Mouse (Mus musculus) stomach, embryonic 15.5 days (tissue): Measurements from ENCODE around the gene B230104I21Rik. TPM values are rescaled to one million over a fixed set of nuclear protein-coding genes. Genes with fewer than 3 reads are reported as not detected.

Experiments
- ATAC-seq: fragments of 200-750 bp; cut with Nextera tagmentation; 2 replicates; pipeline ENCODE4 v1.8.0; 2017; ENCODE audit warnings: low read depth, moderate number of reproducible peaks, moderate TSS enrichment; ENCODE audit not compliant: insufficient read depth, low FRiP score
- H3K27ac ChIP-seq: fragments of 300-500 bp; sonication (generic); 2 replicates; pipeline ENCODE4 v1.5.1; 2015; ENCODE audit warnings: mild to moderate bottlenecking, inconsistent platforms
- H3K27me3 ChIP-seq: fragments of 300-500 bp; sonication (generic); replicated peaks from 2 replicates; pipeline ENCODE4 v1.6.1; 2015; ENCODE audit warnings: inconsistent platforms
- H3K36me3 ChIP-seq: fragments of 300-500 bp; sonication (generic); 2 replicates; pipeline ENCODE4 v1.6.1; 2015; ENCODE audit warnings: inconsistent platforms
- H3K4me1 ChIP-seq: fragments of 300-500 bp; sonication (generic); 2 replicates; pipeline ENCODE4 v1.6.1; 2015; ENCODE audit warnings: inconsistent platforms
- H3K4me2 ChIP-seq: fragments of 300-500 bp; sonication (generic); 2 replicates; pipeline ENCODE4 v1.6.1; 2015; ENCODE audit warnings: mild to moderate bottlenecking, inconsistent platforms
- H3K4me3 ChIP-seq: fragments of 300-500 bp; sonication (generic); replicated peaks from 2 replicates; pipeline ENCODE4 v1.5.1; 2015; ENCODE audit warnings: inconsistent platforms
- H3K9ac ChIP-seq: fragments of 300-500 bp; sonication (generic); 2 replicates; pipeline ENCODE4 v1.6.1; 2015; ENCODE audit warnings: inconsistent platforms
- H3K9me3 ChIP-seq: fragments of 300-500 bp; sonication (generic); 2 replicates; pipeline ENCODE4 v1.6.1; 2016; ENCODE audit warnings: inconsistent platforms
- WGBS: fragments of 180-500 bp; shearing (Covaris S2); methylation state at CpG from one replicate; pipeline ENCODE4 v1.1.7; 2015; 5-methylcytosine and 5-hydroxymethylcytosine counted together
- polyA plus RNA-seq: library from polyadenylated mRNA; unstranded; fragments of >200 nt; fragmentation: Nextera tagmentation; extraction: Ambion mirVana; gene quantifications from 2 replicates; pipeline ENCODE4 v1.2.1, GENCODE M21; 2015

B230104I21Rik gene
- polyA plus RNA-seq, 1 experiment from 2014 or later: not detected

DNA sequence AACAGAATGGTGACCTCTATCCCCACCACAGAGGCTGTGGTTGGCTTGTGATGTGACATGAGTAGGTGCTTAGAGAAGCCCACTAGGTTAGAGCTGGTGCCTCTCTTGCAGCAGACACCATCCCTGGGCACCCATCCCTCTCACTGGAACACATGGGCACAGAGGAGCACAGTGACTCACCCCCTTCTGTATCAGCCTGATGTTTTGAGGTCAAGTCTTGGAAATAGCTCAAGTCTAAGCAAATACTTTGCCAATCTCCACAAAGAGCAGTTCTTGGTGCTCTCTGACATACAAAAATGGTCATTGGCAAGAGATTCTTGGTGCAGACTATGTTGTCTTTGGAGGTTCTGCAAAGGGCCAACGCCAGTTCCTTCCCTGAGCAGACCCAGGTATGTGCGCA lies 42.9 kb downstream of the B230104I21Rik start:
- no peak overlapping the region for H3K27ac ChIP-seq
- H3K4me1 ChIP-seq: 0 out of 2 replicates have a peak, but pooled peaks cover 5% of the 10 kb centered on the region
- 98% methylated on average over 2 of the region's 2 CpGs for WGBS
- H3K4me3 ChIP-seq: no peak overlapping the region
- no peak overlapping the region for H3K9ac ChIP-seq
- no peak overlapping the region for H3K4me2 ChIP-seq
- H3K9me3 ChIP-seq: no peaks in the 10 kb centered on the region
- H3K27me3 ChIP-seq: no peaks in the 10 kb centered on the region
- no peaks in the 10 kb centered on the region for H3K36me3 ChIP-seq
- ATAC-seq: no peak

DNA sequence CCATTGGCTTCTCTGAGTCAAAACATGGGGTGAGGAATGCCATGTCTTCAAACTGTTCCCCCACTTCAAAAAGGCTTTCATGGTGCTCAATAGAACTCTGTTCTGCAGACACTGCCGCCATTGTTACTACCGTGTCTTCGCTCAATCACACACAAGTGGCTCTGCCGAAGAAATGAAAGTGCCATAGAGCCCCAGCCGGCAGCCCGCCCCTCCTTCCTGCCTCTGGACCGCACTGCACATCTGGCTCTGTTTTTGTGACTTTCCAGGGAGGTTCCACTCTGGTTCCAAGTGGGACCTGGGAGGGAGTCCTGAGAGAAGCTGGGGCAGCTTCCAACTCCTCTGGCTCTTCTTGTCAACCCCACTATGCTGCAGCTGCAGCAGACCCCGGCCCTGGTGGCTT lies 49.3 kb downstream of the B230104I21Rik start:
- Histone ChIP-seq H3K4me2 (no peak overlapping the region), H3K9ac (no peak overlapping the region), H3K4me3 (no peak overlapping the region), H3K36me3 (no peaks in the 10 kb centered on the region), H3K4me1 (peaks cover 19% of the 10 kb centered on the region; the same call in 1 of the 2 replicates), H3K27me3 (no peaks in the 10 kb centered on the region), H3K9me3 (no peaks in the 10 kb centered on the region), H3K27ac (no peak overlapping the region)
- 67% methylated on average over 8 of the region's 8 CpGs for WGBS
- no peak for ATAC-seq

DNA sequence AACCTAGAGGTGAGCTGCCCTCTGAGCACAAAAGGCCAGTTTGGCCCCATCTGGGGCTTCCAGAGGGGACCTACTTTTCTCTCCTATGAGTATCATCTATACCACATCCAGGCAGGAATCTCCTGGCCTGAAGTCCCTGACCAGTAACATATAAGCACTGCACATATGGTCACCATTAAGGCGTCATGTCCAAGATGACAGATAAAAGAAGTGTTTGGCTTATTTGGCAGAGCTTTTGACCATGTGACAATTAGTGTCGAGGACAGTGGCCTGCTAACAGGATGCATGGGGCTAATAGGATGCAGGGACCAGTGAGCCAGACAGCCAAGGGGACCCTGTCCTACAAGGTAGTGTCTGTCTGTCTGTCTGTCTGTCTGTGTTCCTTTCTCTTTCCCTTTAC lies 50.0 kb downstream of the B230104I21Rik start:
- Histone ChIP-seq H3K9me3 (no peaks in the 10 kb centered on the region), H3K27me3 (no peaks in the 10 kb centered on the region), H3K27ac (no peak overlapping the region), H3K4me1 (peaks cover 26% of the 10 kb centered on the region), H3K9ac (no peak overlapping the region), H3K4me3 (no peak overlapping the region), H3K36me3 (no peaks in the 10 kb centered on the region), H3K4me2 (no peak overlapping the region)
- ATAC-seq: no peak
- WGBS: 62% methylated on average over 2 of the region's 2 CpGs

DNA sequence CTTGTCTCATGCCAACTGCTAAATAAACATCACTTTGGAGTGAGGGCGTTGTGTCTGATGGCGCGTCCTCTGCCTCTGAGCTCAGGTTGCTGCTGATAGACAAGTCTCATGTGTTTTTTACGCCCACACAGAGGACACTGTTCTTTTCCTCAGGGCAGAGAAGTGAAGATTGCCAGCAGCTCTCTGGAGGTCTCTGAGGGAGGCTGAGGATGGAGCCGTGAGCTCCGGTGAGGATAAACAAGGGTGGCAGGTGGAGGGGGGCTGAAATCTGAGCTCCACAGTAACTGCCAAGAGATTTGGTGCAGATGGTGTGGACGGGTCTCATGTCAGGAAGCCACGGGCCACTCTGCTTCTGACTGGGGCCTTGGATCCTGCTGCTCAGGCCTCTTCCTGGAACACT lies 50.9 kb downstream of the B230104I21Rik start:
- Histone ChIP-seq H3K9ac (no peak overlapping the region), H3K9me3 (no peaks in the 10 kb centered on the region), H3K36me3 (no peaks in the 10 kb centered on the region), H3K4me3 (no peak overlapping the region), H3K4me2 (no peak overlapping the region), H3K27ac (no peak overlapping the region), H3K27me3 (no peaks in the 10 kb centered on the region), H3K4me1 (peaks cover 26% of the 10 kb centered on the region)
- no peak for ATAC-seq
- WGBS: 36% methylated on average over 8 of the region's 8 CpGs

DNA sequence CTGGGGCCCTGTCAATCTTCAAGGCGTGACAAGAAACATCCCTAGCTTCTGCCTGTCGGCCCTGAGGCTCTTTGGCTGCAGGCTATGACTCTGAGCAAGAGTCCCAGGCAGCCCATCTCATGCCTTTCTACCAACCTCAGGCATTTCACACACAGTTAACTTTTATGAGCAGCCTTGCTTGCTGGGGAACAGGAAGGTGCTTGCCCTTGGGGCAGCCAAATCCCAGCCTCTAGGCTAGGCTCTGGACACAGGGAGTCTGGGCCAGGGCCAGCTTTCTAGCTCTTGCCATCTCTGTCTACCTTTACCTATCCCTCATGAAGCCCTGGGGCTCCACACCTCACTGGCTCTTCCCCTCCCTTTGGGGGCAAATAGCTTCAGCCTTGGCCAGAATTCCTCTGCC lies 53.7 kb downstream of the B230104I21Rik start:
- Histone ChIP-seq H3K9me3 (no peaks in the 10 kb centered on the region), H3K4me2 (no peak overlapping the region), H3K9ac (no peak overlapping the region), H3K27me3 (no peaks in the 10 kb centered on the region), H3K4me1 (peaks cover 26% of the 10 kb centered on the region), H3K36me3 (no peaks in the 10 kb centered on the region), H3K27ac (peak overlapping the region; percentile 16; the same call in 1 of the 2 replicates), H3K4me3 (no peak overlapping the region)
- 90% methylated on average over 2 of the region's 2 CpGs for WGBS
- ATAC-seq: no peak

DNA sequence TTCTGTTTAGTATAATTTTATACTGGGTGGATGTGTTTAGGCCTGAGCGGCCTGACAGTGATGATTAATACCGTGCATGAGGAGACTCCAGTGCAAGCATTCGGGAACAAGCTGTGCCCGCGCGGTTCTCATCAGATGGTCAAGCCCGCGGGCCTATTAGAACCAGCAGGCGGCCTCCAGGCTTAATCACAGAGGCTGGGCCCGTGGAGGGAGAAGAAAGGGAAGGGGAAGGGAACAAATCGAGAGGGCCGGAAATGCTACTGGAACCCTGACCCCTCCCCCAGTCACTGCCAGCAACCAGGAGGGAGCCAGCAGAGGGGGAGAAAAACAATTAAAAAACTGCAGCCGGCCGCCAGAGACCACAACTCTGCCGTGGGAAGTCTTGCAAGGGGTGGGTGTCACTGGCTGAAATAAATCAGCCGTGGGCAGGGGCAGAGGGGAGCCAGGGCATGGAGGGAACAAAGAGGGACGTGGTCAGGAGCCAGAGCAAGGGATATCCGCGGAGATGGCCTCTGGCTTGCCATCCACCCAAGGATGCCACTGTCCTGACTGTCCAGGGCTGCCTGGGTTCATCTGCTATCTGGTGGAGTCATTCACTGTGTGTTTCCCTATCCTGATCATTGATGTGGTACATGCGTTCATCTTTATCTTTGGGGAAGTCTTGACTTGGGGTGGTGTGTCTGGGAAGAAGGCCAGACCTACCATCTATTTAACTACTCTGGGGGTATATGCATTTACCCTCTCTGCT lies 54.6 kb downstream of the B230104I21Rik start:
- H3K9ac ChIP-seq: no peak overlapping the region
- 17% methylated on average over 20 of the region's 20 CpGs for whole genome bisulfite sequencing
- ATAC-seq: peak; percentile 45; the same call in 1 of the 2 replicates

DNA sequence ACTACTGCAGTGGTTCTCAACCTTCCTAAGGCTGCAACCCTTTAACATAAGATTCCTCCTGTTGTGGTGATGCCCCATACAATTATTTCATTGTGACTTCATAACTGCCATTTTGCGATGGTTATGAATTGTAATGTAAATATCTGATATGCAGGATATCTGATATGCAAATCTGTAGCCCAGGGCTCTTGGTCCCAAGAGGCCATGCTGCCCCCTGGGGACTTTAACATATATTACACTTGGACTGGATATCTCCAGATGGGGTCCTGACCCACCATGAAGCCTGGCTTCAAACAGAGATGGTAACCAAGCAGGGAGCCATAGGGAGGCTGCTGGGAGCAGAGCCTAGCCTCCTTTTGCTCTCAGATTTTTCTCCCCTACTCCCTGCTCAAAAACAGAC lies 56.7 kb downstream of the B230104I21Rik start:
- ATAC-seq: no peak
- Histone ChIP-seq H3K27me3 (no peaks in the 10 kb centered on the region), H3K9me3 (no peaks in the 10 kb centered on the region), H3K4me1 (peaks cover 14% of the 10 kb centered on the region), H3K4me3 (no peak overlapping the region), H3K27ac (no peak overlapping the region), H3K36me3 (no peaks in the 10 kb centered on the region), H3K4me2 (no peak overlapping the region), H3K9ac (no peak overlapping the region)
- WGBS: 63% methylated on average over 1 of the region's 1 CpGs

More for the DNA sequence above, 54.6 kb downstream of the B230104I21Rik start:
- H3K27me3 ChIP-seq: no peaks in the 10 kb centered on the region
- no peaks in the 10 kb centered on the region for H3K9me3 ChIP-seq
- H3K36me3 ChIP-seq: no peaks in the 10 kb centered on the region
- no peak overlapping the region for H3K4me3 ChIP-seq
- H3K4me2 ChIP-seq: 0 out of 2 replicates have a peak overlapping the region, but pooled peaks have one; percentile 10
- peak overlapping the region; percentile 54; the same call in 1 of the 2 replicates for H3K27ac ChIP-seq
- peaks cover 22% of the 10 kb centered on the region for H3K4me1 ChIP-seq

DNA sequence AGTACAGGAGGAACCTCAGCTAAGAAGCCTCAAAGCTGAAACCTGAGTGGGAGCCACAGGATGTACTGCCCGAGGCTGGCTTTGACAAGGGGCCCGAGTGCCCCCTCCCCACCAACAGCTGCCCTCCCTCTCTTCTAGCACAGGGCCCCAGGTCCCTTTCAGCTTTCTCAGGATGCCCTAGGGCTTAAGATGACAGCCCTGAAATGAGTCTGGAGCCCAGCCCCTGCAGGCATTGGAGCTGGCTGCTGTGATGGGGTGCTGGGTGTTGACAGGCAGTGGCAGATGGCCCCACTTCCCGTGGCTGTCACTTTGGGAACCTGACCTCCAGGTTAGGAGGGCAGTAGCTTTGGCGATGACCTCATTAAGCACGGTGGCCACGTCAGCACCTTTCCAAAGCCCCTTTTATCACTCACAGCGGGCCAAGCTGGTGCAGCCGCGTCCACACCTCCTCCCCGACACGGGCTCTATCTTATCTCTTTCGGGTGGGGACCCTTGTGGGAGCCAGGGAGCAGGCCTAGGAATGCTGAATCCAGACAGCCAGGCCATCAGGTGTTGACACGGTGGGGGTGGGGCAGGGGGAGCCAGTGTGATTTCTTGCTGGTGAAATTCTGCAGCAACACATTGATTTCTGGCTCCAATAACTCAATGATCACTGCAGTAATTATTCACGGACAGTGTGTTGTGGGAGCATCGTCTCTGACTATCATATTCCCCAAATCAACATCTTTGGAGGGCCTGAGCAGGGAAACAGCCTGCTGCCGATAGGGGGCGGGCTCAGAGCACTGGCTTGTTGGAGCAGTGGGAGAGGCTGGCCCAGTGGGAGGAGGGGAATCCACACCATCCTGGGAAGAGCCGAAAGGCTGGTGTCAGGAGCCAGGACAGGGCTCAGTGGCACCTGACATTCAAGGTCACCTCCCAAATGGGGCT lies 57.5 kb downstream of the B230104I21Rik start:
- Histone ChIP-seq H3K9me3 (no peaks in the 10 kb centered on the region), H3K4me1 (peaks cover 14% of the 10 kb centered on the region), H3K4me2 (no peak overlapping the region), H3K27ac (no peak overlapping the region), H3K9ac (no peak overlapping the region), H3K4me3 (no peak overlapping the region), H3K36me3 (no peaks in the 10 kb centered on the region), H3K27me3 (no peaks in the 10 kb centered on the region)
- WGBS: 21% methylated on average over 18 of the region's 18 CpGs
- ATAC-seq: peak; percentile 23; the same call in 1 of the 2 replicates

DNA sequence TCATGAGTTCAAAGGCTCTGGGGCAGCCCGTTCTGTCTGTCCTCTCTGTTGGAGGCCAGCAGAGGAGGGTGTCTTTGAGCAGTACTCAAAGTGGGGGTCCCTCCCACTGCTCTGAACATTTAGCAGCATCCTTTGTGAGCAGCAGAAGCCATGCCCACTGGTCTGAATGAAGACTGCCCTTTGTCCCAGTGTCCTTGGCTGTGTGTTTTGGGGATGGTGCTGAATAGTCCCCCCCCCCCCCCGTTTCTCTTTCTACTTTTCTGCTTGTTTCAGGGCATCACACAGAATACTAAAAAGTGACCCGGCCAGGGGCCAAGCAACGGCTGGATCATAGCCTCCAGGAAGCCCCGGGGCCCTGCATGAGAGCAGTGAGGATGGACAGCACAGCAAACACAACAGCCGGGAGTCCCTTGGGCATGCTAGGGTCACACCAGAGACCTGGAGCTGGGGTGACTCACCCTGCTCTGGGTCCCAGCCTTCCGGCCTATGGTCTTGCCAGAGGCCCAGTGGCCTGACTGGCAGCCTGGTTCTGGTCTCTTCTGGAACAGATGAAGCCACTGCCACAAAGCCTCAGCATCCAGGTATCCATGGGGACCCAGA lies 58.3 kb downstream of the B230104I21Rik start:
- no peak for ATAC-seq
- H3K36me3 ChIP-seq: no peaks in the 10 kb centered on the region
- H3K27me3 ChIP-seq: no peaks in the 10 kb centered on the region
- peaks cover 14% of the 10 kb centered on the region for H3K4me1 ChIP-seq
- 60% methylated on average over 7 of the region's 7 CpGs for WGBS
- H3K27ac ChIP-seq: no peak overlapping the region
- no peak overlapping the region for H3K4me2 ChIP-seq
- no peak overlapping the region for H3K4me3 ChIP-seq
- H3K9me3 ChIP-seq: no peaks in the 10 kb centered on the region
- H3K9ac ChIP-seq: no peak overlapping the region

DNA sequence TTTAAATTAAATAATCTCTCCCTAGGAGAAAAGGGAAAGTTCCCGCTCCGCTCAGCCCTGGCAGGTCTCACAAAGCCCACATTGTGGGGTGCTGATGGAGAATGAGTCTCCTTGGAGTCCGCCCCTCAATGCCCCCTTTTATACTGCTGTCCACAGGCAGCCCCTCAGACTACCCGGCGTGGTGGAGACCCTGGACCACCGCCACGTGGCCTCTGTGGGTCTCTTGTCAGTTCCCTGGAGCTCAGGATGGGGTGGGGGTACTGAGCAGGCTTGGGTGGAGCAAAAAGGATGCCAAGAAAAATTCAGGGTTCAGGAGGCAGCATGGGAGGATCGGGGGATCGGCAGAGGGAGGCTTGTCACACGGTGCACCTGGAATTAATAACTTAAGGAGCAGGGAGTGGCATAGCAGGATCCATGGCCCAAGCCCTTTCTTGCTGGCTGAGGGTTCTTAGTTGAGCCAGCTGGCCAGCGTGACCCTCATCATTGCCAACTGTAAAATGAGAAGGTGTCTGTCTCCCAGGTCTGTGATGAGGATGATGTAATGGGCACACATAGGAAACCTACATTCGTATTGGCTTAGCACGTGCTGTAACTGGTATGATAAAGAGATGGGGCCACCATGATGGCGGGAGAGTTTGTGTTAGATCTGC lies 60.9 kb downstream of the B230104I21Rik start:
- Histone ChIP-seq H3K27me3 (no peaks in the 10 kb centered on the region), H3K9ac (no peak overlapping the region), H3K4me2 (no peak overlapping the region), H3K27ac (no peak overlapping the region), H3K4me1 (peaks cover 18% of the 10 kb centered on the region), H3K4me3 (no peak overlapping the region), H3K9me3 (no peaks in the 10 kb centered on the region), H3K36me3 (no peaks in the 10 kb centered on the region)
- WGBS: 80% methylated on average over 14 of the region's 14 CpGs
- no peak for ATAC-seq
